ENCODE assay signal across 11 mouse cellular contexts in the genomic region with DNA sequence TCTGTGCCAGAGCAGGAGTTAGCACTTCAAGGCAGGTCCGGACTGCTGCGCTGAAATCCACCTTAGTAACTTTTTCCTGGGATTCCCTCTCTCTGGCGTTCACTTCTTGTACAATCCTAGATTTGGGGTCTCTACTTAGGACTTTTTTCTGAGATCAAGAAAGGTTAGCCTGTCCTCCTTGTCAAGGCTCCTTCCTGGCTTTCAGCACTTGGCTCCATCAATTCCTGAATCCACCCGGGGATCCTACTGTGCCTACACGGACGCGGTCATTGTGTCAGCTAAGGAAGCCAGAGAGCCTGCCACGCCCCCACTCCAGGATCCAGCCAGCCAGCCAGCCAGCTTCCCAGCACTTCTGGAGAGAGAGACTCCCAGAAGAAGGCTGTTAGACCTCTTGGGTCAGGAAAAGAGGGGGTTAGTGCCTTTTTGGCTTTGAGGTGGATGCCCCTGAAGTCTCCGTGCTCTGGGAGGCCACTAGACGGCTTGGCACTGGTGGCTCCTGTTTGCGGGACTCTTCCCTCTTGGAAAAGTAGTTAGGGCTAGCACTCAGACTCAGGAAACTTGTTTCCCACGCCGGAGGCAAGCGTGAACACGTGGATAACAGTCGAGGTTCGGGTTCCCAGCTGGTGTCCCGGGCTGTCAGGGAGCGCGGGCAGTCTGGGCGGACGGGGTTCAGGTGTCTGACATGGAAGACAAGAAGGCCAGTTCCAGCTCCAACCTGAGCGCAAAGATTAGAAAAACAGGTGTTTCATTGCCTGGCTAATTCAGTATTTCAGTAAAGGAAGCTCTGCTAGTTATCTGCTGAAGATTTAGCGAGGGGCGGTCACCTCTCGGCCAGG.
DNase-seq lines count a peak whose midpoint lies in the region; TF ChIP-seq lines count a peak whose summit lies in the region.
"Had no signal": no experiment of that assay in that cellular context is flagged by ENCODE, and none has a peak within 500 bp of the region (broad histone marks: within the 10 kb centered on the region; RNA-seq: fewer than 3 reads in every experiment).

No protein-coding gene starts in this region.

- H3K4me1 ChIP-seq in E14TG2a.4 (replicated peaks; ENCODE audit: low read depth, low read length), result peaks cover 24% of the 10 kb centered on the region

- peak overlapping the region; percentile 48 for H3K4me3 ChIP-seq in E14TG2a.4 (replicated peaks; ENCODE audit: low read length)
- H3K4me3 ChIP-seq: layer of hippocampus, adult 2 months; liver, embryonic 13.5 days; myocyte had no signal

- no peaks in the 10 kb centered on the region for H3K36me3 ChIP-seq in E14TG2a.4 (ENCODE audit: insufficient read depth, low read length)
- H3K36me3 ChIP-seq: liver, embryonic 13.5 days had no signal

- peaks cover 76% of the 10 kb centered on the region for H3K27me3 ChIP-seq in E14TG2a.4 (ENCODE audit: insufficient read depth, low read length)

- H3K9me3 ChIP-seq in E14TG2a.4 (ENCODE audit: low read length), result no peaks in the 10 kb centered on the region
- H3K9me3 ChIP-seq: liver, embryonic 13.5 days had no signal

- DNase-seq in kidney, adult 18-20 months, result peak; percentile 59
- no peak for DNase-seq in kidney, adult 8-10 months
- DNase-seq in embryo, embryonic 10.5 days (ENCODE audit: low spot score), result peak; percentile 66
- peak; percentile 33 to 63 for DNase-seq in kidney, postnatal 36 days
- no peak for DNase-seq in ovary, postnatal 10 days (ENCODE audit: low spot score)
- DNase-seq in urinary bladder, postnatal 14 days (ENCODE audit: low spot score), result no peak
- DNase-seq: liver, embryonic 13.5 days; right cerebral cortex, postnatal 14 days had no signal

- TF ChIP-seq CTCF in E14TG2a.4 (conservative IDR thresholded peaks at IDR 0.05; ENCODE audit: low read length), result no peak

Comparison
In these comparisons a context has a peak if more than half of its experiments do, and no peak if none do; other contexts are left out.
1. DNase-seq: peak in kidney, adult 18-20 months (single experiment), embryo, embryonic 10.5 days (single experiment) and kidney, postnatal 36 days (2 of 2); none in kidney, adult 8-10 months (0 of 2), ovary, postnatal 10 days (single experiment) and urinary bladder, postnatal 14 days (single experiment).